24 mouse cellular contexts compared by ENCODE assay signal in the genomic region with DNA sequence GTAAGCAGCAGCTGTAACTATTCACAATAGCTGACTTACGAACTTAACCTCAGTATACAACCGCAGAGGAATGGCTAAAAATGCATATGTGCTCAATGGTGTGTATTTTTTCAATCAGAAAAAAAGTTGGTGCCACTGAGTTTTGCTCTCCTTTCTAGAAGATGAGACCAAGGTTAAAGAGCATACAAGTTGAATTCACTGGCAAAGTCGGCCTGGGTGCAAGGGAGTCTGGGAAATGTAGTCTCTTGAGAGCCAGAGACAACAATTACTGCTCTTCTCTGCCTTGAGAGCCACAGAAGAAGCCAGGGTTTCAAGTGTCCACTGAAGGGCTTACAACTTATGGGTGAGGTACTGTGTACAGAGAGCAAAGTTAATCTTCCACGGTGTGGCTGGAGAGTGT. TPM values are rescaled to one million over a fixed set of nuclear protein-coding genes. Genes with fewer than 3 reads are reported as not detected.
A peak's percentile ranks its signal among the peaks of the same experiment; 100 is the strongest.
DNase-seq lines count a peak whose midpoint lies in the region; ATAC-seq and TF ChIP-seq lines count a peak whose summit lies in the region.
"Had no signal": no experiment of that assay in that cellular context is flagged by ENCODE, and none has a peak within 500 bp of the region (broad histone marks: within the 10 kb centered on the region; RNA-seq: fewer than 3 reads in every experiment).

No protein-coding gene starts in this region.

- H3K9me3 ChIP-seq in midbrain, embryonic 11.5 days (ENCODE audit: control insufficient read depth, low read length) = no peaks in the 10 kb centered on the region
- H3K9me3 ChIP-seq in midbrain, embryonic 13.5 days = no peaks in the 10 kb centered on the region
- H3K9me3 ChIP-seq: embryonic facial prominence, embryonic 13.5 days; embryonic facial prominence, embryonic 15.5 days; forebrain, embryonic 10.5 days; forebrain, embryonic 12.5 days; G1E had no signal

- no peak overlapping the region for H3K4me2 ChIP-seq in midbrain, embryonic 11.5 days
- no peak overlapping the region for H3K4me2 ChIP-seq in midbrain, embryonic 13.5 days (replicated peaks)
- H3K4me2 ChIP-seq: embryonic facial prominence, embryonic 13.5 days; embryonic facial prominence, embryonic 15.5 days; forebrain, embryonic 12.5 days had no signal

- TF ChIP-seq POLR2A in kidney, adult 2 months (IDR thresholded peaks at IDR 0.05; ENCODE audit: low read depth, low read length) = no peak

- H3K27ac ChIP-seq in midbrain, embryonic 11.5 days (ENCODE audit: low read depth, low read length) = no peak overlapping the region
- no peak overlapping the region for H3K27ac ChIP-seq in midbrain, embryonic 13.5 days
- H3K27ac ChIP-seq in kidney, adult 2 months (ENCODE audit: insufficient read depth, low read depth, low read length) = no peak overlapping the region
- H3K27ac ChIP-seq: embryonic facial prominence, embryonic 13.5 days; embryonic facial prominence, embryonic 15.5 days; forebrain, embryonic 10.5 days; forebrain, embryonic 12.5 days had no signal

- no peak overlapping the region for H3K4me3 ChIP-seq in midbrain, embryonic 11.5 days (ENCODE audit: low read depth, low read length)
- H3K4me3 ChIP-seq in midbrain, embryonic 13.5 days (replicated peaks) = no peak overlapping the region
- no peak overlapping the region for H3K4me3 ChIP-seq in kidney, adult 2 months (ENCODE audit: insufficient read depth, low read depth, low read length)
- H3K4me3 ChIP-seq: embryonic facial prominence, embryonic 13.5 days; embryonic facial prominence, embryonic 15.5 days; erythroblast, embryonic 14.5 days; forebrain, embryonic 10.5 days; forebrain, embryonic 12.5 days had no signal

- 59% methylated on average over 4 of the region's 4 CpGs for WGBS in midbrain, embryonic 11.5 days
- 64% methylated on average over 4 of the region's 4 CpGs for WGBS in midbrain, embryonic 13.5 days
- 57% methylated on average over 4 of the region's 4 CpGs for WGBS in kidney, adult 2 months

- no peak overlapping the region for H3K9ac ChIP-seq in midbrain, embryonic 11.5 days (ENCODE audit: low read length)
- no peak overlapping the region for H3K9ac ChIP-seq in midbrain, embryonic 13.5 days (replicated peaks)
- H3K9ac ChIP-seq: embryonic facial prominence, embryonic 13.5 days; embryonic facial prominence, embryonic 15.5 days; forebrain, embryonic 12.5 days had no signal

- peaks cover 4% of the 10 kb centered on the region; the same call in 1 of the 2 replicates for H3K4me1 ChIP-seq in midbrain, embryonic 11.5 days (ENCODE audit: control insufficient read depth, insufficient read depth, low read length)
- H3K4me1 ChIP-seq in midbrain, embryonic 13.5 days (replicated peaks) = peaks cover 9% of the 10 kb centered on the region
- H3K4me1 ChIP-seq in kidney, adult 2 months (ENCODE audit: control insufficient read depth, insufficient read depth, low read length) = no peaks in the 10 kb centered on the region
- H3K4me1 ChIP-seq: embryonic facial prominence, embryonic 15.5 days had no signal

- TF ChIP-seq CTCF in kidney, adult 2 months (conservative IDR thresholded peaks at IDR 0.05; ENCODE audit: insufficient read depth, insufficient read length, low read depth, low read length) = no peak

- peak; percentile 65 for DNase-seq in midbrain, embryonic 11.5 days (ENCODE audit: low spot score, missing footprints)
- DNase-seq in ES-CJ7 (ENCODE audit: low read depth, low spot score) (peak; percentile 30), R1 (ENCODE audit: low read depth, low spot score) (peak; percentile 27)
- DNase-seq in left cerebral cortex, adult 9 months (ENCODE audit: low spot score in 2 of 2) = no peak
- DNase-seq in spleen, postnatal 10 days (ENCODE audit: low spot score in 2 of 2) = no peak
- no peak for DNase-seq in kidney, adult 2 months
- DNase-seq: adrenal gland, adult 2 months; adrenal gland, postnatal 10 days; adrenal gland, postnatal 25 days; cerebellum, adult 11 months; cerebellum, adult 18-20 months; cerebellum, adult 8-10 months; cerebellum, adult 9-11 months; cerebellum, postnatal 14 days; cerebellum, postnatal 36 days had no signal

- no peaks in the 10 kb centered on the region for H3K36me3 ChIP-seq in midbrain, embryonic 11.5 days (ENCODE audit: control insufficient read depth, insufficient read depth, low read length)
- no peaks in the 10 kb centered on the region for H3K36me3 ChIP-seq in midbrain, embryonic 13.5 days
- H3K36me3 ChIP-seq in kidney, adult 2 months (ENCODE audit: control insufficient read depth, insufficient read depth, low read length) = no peaks in the 10 kb centered on the region
- H3K36me3 ChIP-seq: embryonic facial prominence, embryonic 13.5 days; embryonic facial prominence, embryonic 15.5 days; forebrain, embryonic 10.5 days; forebrain, embryonic 12.5 days; G1E had no signal

- no peak for ATAC-seq in midbrain, embryonic 11.5 days (ENCODE audit: low FRiP score)
- no peak for ATAC-seq in midbrain, embryonic 13.5 days
- ATAC-seq: forebrain, embryonic 14.5 days; Patski had no signal

- no peaks in the 10 kb centered on the region for H3K27me3 ChIP-seq in midbrain, embryonic 11.5 days (ENCODE audit: control insufficient read depth, insufficient read depth, low read length)
- no peaks in the 10 kb centered on the region; the same call in 1 of the 2 replicates for H3K27me3 ChIP-seq in midbrain, embryonic 13.5 days
- no peaks in the 10 kb centered on the region for H3K27me3 ChIP-seq in kidney, adult 2 months (replicated peaks; ENCODE audit: control insufficient read depth, insufficient read depth, low read length)
- H3K27me3 ChIP-seq: embryonic facial prominence, embryonic 13.5 days; embryonic facial prominence, embryonic 15.5 days had no signal

RNA-seq across cellular contexts. Expression of a gene that starts 31.1 kb away (rescaled TPM):
- polyA plus RNA-seq in midbrain, embryonic 11.5 days (2014; fragmentation: Nextera tagmentation; extraction: Ambion mirVana) = 1.00 and 1.3 TPM in 2 replicates
- polyA plus RNA-seq in midbrain, embryonic 13.5 days (2015; fragmentation: Nextera tagmentation; extraction: Ambion mirVana) = 4.7 and 6.5 TPM in 2 replicates
- polyA plus RNA-seq in kidney, adult 2 months (2012; rRNA removed) = 16.7 and 21.5 TPM in 2 replicates
- polyA plus RNA-seq: erythroblast, embryonic 14.5 days; G1E had no signal

Comparison
In these comparisons a context has a peak if more than half of its experiments do, and no peak if none do; other contexts are left out.
1. DNase-seq: peak in midbrain, embryonic 11.5 days (single experiment), ES-CJ7 (single experiment) and R1 (single experiment); none in left cerebral cortex, adult 9 months (0 of 2), spleen, postnatal 10 days (0 of 2) and kidney, adult 2 months (single experiment).